Mouse (Mus musculus): ENCODE results near the gene Aoc2. TPM values are rescaled to one million over a fixed set of nuclear protein-coding genes. Genes with fewer than 3 reads are reported as not detected.

Gene Aoc2
- total and polyA plus RNA-seq, 2 experiments = 0.46 to 1.7 TPM

- peaks cover 1% of the 10 kb centered on the region; the same call in 1 of the 2 replicates for H3K4me1 ChIP-seq (ENCODE audit: control insufficient read depth, insufficient read depth, low read length)
- no peaks in the 10 kb centered on the region for H3K27me3 ChIP-seq (ENCODE audit: control insufficient read depth, insufficient read depth, low read length)
- TF ChIP-seq CTCF (IDR thresholded peaks at IDR 0.05; ENCODE audit: low read depth, low read length) (no peak), POLR2A (IDR thresholded peaks at IDR 0.05; ENCODE audit: extremely low read depth, insufficient read depth, low read length) (no peak)
- 18% methylated on average over 9 of the region's 9 CpGs for WGBS
- H3K27ac ChIP-seq (replicated peaks; ENCODE audit: insufficient read depth, low read depth, low read length) = no peak overlapping the region
- H3K79me2 ChIP-seq (ENCODE audit: control insufficient read depth, insufficient read depth, low read length) = no peaks in the 10 kb centered on the region
- H3K36me3 ChIP-seq (ENCODE audit: control insufficient read depth, insufficient read depth, low read length) = no peaks in the 10 kb centered on the region
- no peak overlapping the region for H3K9ac ChIP-seq (ENCODE audit: low read depth, low read length)
- H3K4me3 ChIP-seq (ENCODE audit: insufficient read depth, low read depth, low read length) = no peak overlapping the region
- no peak for DNase-seq (ENCODE audit: extremely low read depth, low read depth, low spot score)
Observed at GRCm38 (mm10) chr11:101338123-101338760, 13.4 kb downstream of the Aoc2 start.

GRCm38 (mm10) chr11:101347083-101347775 is 22.4 kb downstream of the Aoc2 start:
- Histone ChIP-seq H3K27me3 (ENCODE audit: control insufficient read depth, insufficient read depth, low read length) (no peaks in the 10 kb centered on the region), H3K4me3 (ENCODE audit: insufficient read depth, low read depth, low read length) (no peak overlapping the region), H3K36me3 (ENCODE audit: control insufficient read depth, insufficient read depth, low read length) (no peaks in the 10 kb centered on the region), H3K9ac (ENCODE audit: low read depth, low read length) (no peak overlapping the region), H3K79me2 (ENCODE audit: control insufficient read depth, insufficient read depth, low read length) (no peaks in the 10 kb centered on the region), H3K4me1 (ENCODE audit: control insufficient read depth, insufficient read depth, low read length) (peaks cover 12% of the 10 kb centered on the region; the same call in 1 of the 2 replicates), H3K27ac (replicated peaks; ENCODE audit: insufficient read depth, low read depth, low read length) (no peak overlapping the region)
- TF ChIP-seq POLR2A (IDR thresholded peaks at IDR 0.05; ENCODE audit: extremely low read depth, insufficient read depth, low read length) (no peak), CTCF (IDR thresholded peaks at IDR 0.05; ENCODE audit: low read depth, low read length) (0 out of 2 replicates have a peak, but pooled peaks have one; percentile 27)
- no peak for DNase-seq (ENCODE audit: extremely low read depth, low read depth, low spot score)
- WGBS = 83% methylated on average over 10 of the region's 10 CpGs

- H3K79me2 ChIP-seq (ENCODE audit: control insufficient read depth, insufficient read depth, low read length) = no peaks in the 10 kb centered on the region
- 83% methylated on average over 7 of the region's 7 CpGs for WGBS
- peaks cover 24% of the 10 kb centered on the region for H3K4me1 ChIP-seq (ENCODE audit: control insufficient read depth, insufficient read depth, low read length)
- H3K27ac ChIP-seq (replicated peaks; ENCODE audit: insufficient read depth, low read depth, low read length) = no peak overlapping the region
- DNase-seq (ENCODE audit: extremely low read depth, low read depth, low spot score) = no peak
- no peak overlapping the region for H3K4me3 ChIP-seq (ENCODE audit: insufficient read depth, low read depth, low read length)
- H3K9ac ChIP-seq (ENCODE audit: low read depth, low read length) = no peak overlapping the region
- H3K27me3 ChIP-seq (ENCODE audit: control insufficient read depth, insufficient read depth, low read length) = no peaks in the 10 kb centered on the region
- TF ChIP-seq CTCF (IDR thresholded peaks at IDR 0.05; ENCODE audit: low read depth, low read length) (no peak), POLR2A (IDR thresholded peaks at IDR 0.05; ENCODE audit: extremely low read depth, insufficient read depth, low read length) (no peak)
- no peaks in the 10 kb centered on the region for H3K36me3 ChIP-seq (ENCODE audit: control insufficient read depth, insufficient read depth, low read length)
Observed at GRCm38 (mm10) chr11:101348774-101349173, 23.9 kb downstream of the Aoc2 start.

- Histone ChIP-seq H3K4me3 (ENCODE audit: insufficient read depth, low read depth, low read length) (no peak overlapping the region), H3K27ac (replicated peaks; ENCODE audit: insufficient read depth, low read depth, low read length) (no peak overlapping the region), H3K4me1 (ENCODE audit: control insufficient read depth, insufficient read depth, low read length) (peaks cover 28% of the 10 kb centered on the region), H3K36me3 (ENCODE audit: control insufficient read depth, insufficient read depth, low read length) (no peaks in the 10 kb centered on the region), H3K9ac (ENCODE audit: low read depth, low read length) (no peak overlapping the region), H3K27me3 (ENCODE audit: control insufficient read depth, insufficient read depth, low read length) (no peaks in the 10 kb centered on the region), H3K79me2 (ENCODE audit: control insufficient read depth, insufficient read depth, low read length) (no peaks in the 10 kb centered on the region)
- no peak for DNase-seq (ENCODE audit: extremely low read depth, low read depth, low spot score)
- 89% methylated on average over 3 of the region's 3 CpGs for whole genome bisulfite sequencing
- no peak for TF ChIP-seq POLR2A (IDR thresholded peaks at IDR 0.05; ENCODE audit: extremely low read depth, insufficient read depth, low read length)
- TF ChIP-seq CTCF (IDR thresholded peaks at IDR 0.05; ENCODE audit: low read depth, low read length) = no peak
Observed at GRCm38 (mm10) chr11:101349216-101349615, 24.4 kb downstream of the Aoc2 start.

- H3K27me3 ChIP-seq (ENCODE audit: control insufficient read depth, insufficient read depth, low read length) = no peaks in the 10 kb centered on the region
- H3K36me3 ChIP-seq (ENCODE audit: control insufficient read depth, insufficient read depth, low read length) = no peaks in the 10 kb centered on the region
- H3K9ac ChIP-seq (ENCODE audit: low read depth, low read length) = peak overlapping the region; percentile 40
- no peak for TF ChIP-seq POLR2A (IDR thresholded peaks at IDR 0.05; ENCODE audit: extremely low read depth, insufficient read depth, low read length)
- WGBS = 31% methylated on average over 11 of the region's 11 CpGs
- peaks cover 41% of the 10 kb centered on the region for H3K4me1 ChIP-seq (ENCODE audit: control insufficient read depth, insufficient read depth, low read length)
- H3K4me3 ChIP-seq (ENCODE audit: insufficient read depth, low read depth, low read length) = no peak overlapping the region
- peak overlapping the region; percentile 93 for H3K27ac ChIP-seq (replicated peaks; ENCODE audit: insufficient read depth, low read depth, low read length)
- no peaks in the 10 kb centered on the region for H3K79me2 ChIP-seq (ENCODE audit: control insufficient read depth, insufficient read depth, low read length)
- peak; percentile 97 for DNase-seq (ENCODE audit: extremely low read depth, low read depth, low spot score)
Observed at GRCm38 (mm10) chr11:101351100-101351720, 26.3 kb downstream of the Aoc2 start.

Data from liver, adult 2 months (tissue).